Mouse (Mus musculus): ENCODE measurements around the gene Slc26a6. TPM values are rescaled to one million over a fixed set of nuclear protein-coding genes. Genes with fewer than 3 reads are reported as not detected.

Slc26a6 gene
- polyA plus RNA-seq, 1 experiment from 2014 or later = 19.0 TPM

Small RNAs within 50 kb of the gene (microRNA-seq; reads per million reads assigned to microRNA genes)
- gene Gm23156 = not detected

Other genes with a start within 250 kb of the Slc26a6 start
- gene Arih2, start 203.9 kb upstream of the Slc26a6 start, polyA plus RNA-seq (2015; fragmentation: Nextera tagmentation; extraction: Ambion mirVana) = 48.8 and 50.4 TPM in 2 replicates
- 44.9 and 45.2 TPM in 2 replicates for gene Slc25a20, start 191.2 kb upstream of the Slc26a6 start, polyA plus RNA-seq (2015; fragmentation: Nextera tagmentation; extraction: Ambion mirVana)
- gene Prkar2a, start 164.0 kb upstream of the Slc26a6 start, polyA plus RNA-seq (2015; fragmentation: Nextera tagmentation; extraction: Ambion mirVana) = 57.3 and 69.1 TPM in 2 replicates
- 199 and 222 TPM in 2 replicates for gene Ip6k2, start 69.5 kb upstream of the Slc26a6 start, polyA plus RNA-seq (2015; fragmentation: Nextera tagmentation; extraction: Ambion mirVana)
- 33.2 and 51.7 TPM in 2 replicates for gene Nckipsd, start 44.9 kb upstream of the Slc26a6 start, polyA plus RNA-seq (2015; fragmentation: Nextera tagmentation; extraction: Ambion mirVana)
- gene Celsr3, start 27.0 kb upstream of the Slc26a6 start, polyA plus RNA-seq (2015; fragmentation: Nextera tagmentation; extraction: Ambion mirVana) = 12.7 and 16.4 TPM in 2 replicates
- gene Tmem89, start 61.3 kb downstream of the Slc26a6 start, polyA plus RNA-seq (2015; fragmentation: Nextera tagmentation; extraction: Ambion mirVana) = not detected in 2 replicates
- 417 and 452 TPM in 2 replicates for gene Uqcrc1, start 83.3 kb downstream of the Slc26a6 start, polyA plus RNA-seq (2015; fragmentation: Nextera tagmentation; extraction: Ambion mirVana)
- gene Col7a1, start 100.3 kb downstream of the Slc26a6 start, polyA plus RNA-seq (2015; fragmentation: Nextera tagmentation; extraction: Ambion mirVana) = 1.1 and 1.6 TPM in 2 replicates
- gene Ucn2, start 132.7 kb downstream of the Slc26a6 start, polyA plus RNA-seq (2015; fragmentation: Nextera tagmentation; extraction: Ambion mirVana) = not detected in 2 replicates
- 31.5 and 31.9 TPM in 2 replicates for gene Pfkfb4, start 138.5 kb downstream of the Slc26a6 start, polyA plus RNA-seq (2015; fragmentation: Nextera tagmentation; extraction: Ambion mirVana)
- 60.1 and 68.9 TPM in 2 replicates for gene Shisa5, start 185.3 kb downstream of the Slc26a6 start, polyA plus RNA-seq (2015; fragmentation: Nextera tagmentation; extraction: Ambion mirVana)
- gene Trex1, start 206.5 kb downstream of the Slc26a6 start, polyA plus RNA-seq (2015; fragmentation: Nextera tagmentation; extraction: Ambion mirVana) = 12.1 and 13.7 TPM in 2 replicates
- gene Atrip, start 220.8 kb downstream of the Slc26a6 start, polyA plus RNA-seq (2015; fragmentation: Nextera tagmentation; extraction: Ambion mirVana) = 31.5 and 34.1 TPM in 2 replicates
- gene Ccdc51, start 229.2 kb downstream of the Slc26a6 start, polyA plus RNA-seq (2015; fragmentation: Nextera tagmentation; extraction: Ambion mirVana) = 12.5 and 13.1 TPM in 2 replicates
- 674 and 688 TPM in 2 replicates for gene Tma7, start 229.3 kb downstream of the Slc26a6 start, polyA plus RNA-seq (2015; fragmentation: Nextera tagmentation; extraction: Ambion mirVana)
- gene Plxnb1, start 242.1 kb downstream of the Slc26a6 start, polyA plus RNA-seq (2015; fragmentation: Nextera tagmentation; extraction: Ambion mirVana) = 17.9 and 19.1 TPM in 2 replicates